Mouse (Mus musculus) thymus, adult 2 months (tissue): ENCODE measurements around the gene Arhgap27. TPM values are rescaled to one million over a fixed set of nuclear protein-coding genes. Genes with fewer than 3 reads are reported as not detected.

Experiments used
- DNase-seq: peaks from one replicate; pipeline ENCODE4 v3.0.0; 2021
- H3K27ac ChIP-seq: fragments of 200-500 bp; 2 replicates; pipeline ENCODE4 v1.5.1; 2012; ENCODE audit warnings: low read length, control low read depth; ENCODE audit not compliant: control insufficient read depth, insufficient read depth
- H3K27me3 ChIP-seq: fragments of 200-500 bp; 2 replicates; pipeline ENCODE4 v1.6.1; 2012; ENCODE audit warnings: mild to moderate bottlenecking, low read length, moderate library complexity, mixed read lengths; ENCODE audit not compliant: control insufficient read depth, insufficient read depth
- H3K36me3 ChIP-seq: fragments of 200-500 bp; 2 replicates; pipeline ENCODE4 v1.6.1; 2012; ENCODE audit warnings: mild to moderate bottlenecking, low read length, moderate library complexity; ENCODE audit not compliant: control insufficient read depth, insufficient read depth
- H3K4me1 ChIP-seq: fragments of 200-500 bp; replicated peaks from 2 replicates; pipeline ENCODE4 v1.6.1; 2012; ENCODE audit warnings: low read length; ENCODE audit not compliant: control insufficient read depth, insufficient read depth
- H3K4me3 ChIP-seq: fragments of 200-500 bp; 2 replicates; pipeline ENCODE4 v1.5.1; 2012; ENCODE audit warnings: mild to moderate bottlenecking, low read length, control low read depth, moderate library complexity; ENCODE audit not compliant: control insufficient read depth, insufficient read depth
- CTCF ChIP-seq: fragments of 200-500 bp; IDR thresholded peaks from 2 replicates; pipeline ENCODE4 v1.5.1; 2012; ENCODE audit warnings: mild to moderate bottlenecking, control low read depth, low read length, moderate library complexity, borderline replicate concordance; ENCODE audit not compliant: control insufficient read depth, poor library complexity, insufficient read depth; ENCODE audit errors: extremely low read depth
- POLR2A ChIP-seq: fragments of 200-500 bp; IDR thresholded peaks from 2 replicates; pipeline ENCODE4 v1.6.1; 2012; ENCODE audit warnings: mild to moderate bottlenecking, low read length, control low read depth, moderate library complexity; ENCODE audit not compliant: control insufficient read depth, poor library complexity, insufficient read depth; ENCODE audit errors: extremely low read depth
- WGBS: fragments of 180-500 bp; shearing (Covaris S2); methylation state at CpG from one replicate; pipeline ENCODE4 v1.1.7; 2018; 5-methylcytosine and 5-hydroxymethylcytosine counted together
- polyA plus RNA-seq: library from polyadenylated mRNA; depleted of rRNA; stranded (reverse); fragments of >200 nt; gene quantifications from 2 replicates; pipeline ENCODE4 v1.2.3, GENCODE M21; 2012

The Arhgap27 gene
- polyA plus RNA-seq, 1 experiment = 124 TPM

DNA sequence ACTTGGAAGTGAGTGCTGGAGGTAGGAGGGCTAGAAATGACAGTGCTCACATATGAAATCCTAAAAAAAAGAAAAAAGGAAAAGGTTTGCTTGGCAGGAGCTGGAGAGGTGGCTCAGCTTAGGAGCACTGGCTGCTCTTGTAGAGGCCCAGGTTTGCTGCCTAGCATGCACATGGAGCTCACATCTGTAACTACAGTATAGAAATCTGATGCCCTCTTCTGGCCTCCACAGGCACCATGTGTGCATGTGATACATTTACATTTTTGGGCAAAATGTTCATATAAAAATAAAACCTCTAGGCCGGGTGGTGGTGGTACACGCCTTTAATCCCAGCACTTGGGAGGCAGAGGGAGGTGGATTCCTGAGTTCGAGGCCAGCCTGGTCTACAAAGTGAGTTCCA is 35.6 kb upstream of the Arhgap27 start:
- Histone ChIP-seq H3K27me3 (no peaks in the 10 kb centered on the region), H3K27ac (no peak overlapping the region), H3K4me3 (no peak overlapping the region), H3K36me3 (peaks cover 29% of the 10 kb centered on the region), H3K4me1 (no peaks in the 10 kb centered on the region)
- TF ChIP-seq CTCF = no peak
- no peak for TF ChIP-seq POLR2A
- 78% methylated on average over 3 of the region's 3 CpGs for WGBS
- peak; percentile 27 for DNase-seq

DNA sequence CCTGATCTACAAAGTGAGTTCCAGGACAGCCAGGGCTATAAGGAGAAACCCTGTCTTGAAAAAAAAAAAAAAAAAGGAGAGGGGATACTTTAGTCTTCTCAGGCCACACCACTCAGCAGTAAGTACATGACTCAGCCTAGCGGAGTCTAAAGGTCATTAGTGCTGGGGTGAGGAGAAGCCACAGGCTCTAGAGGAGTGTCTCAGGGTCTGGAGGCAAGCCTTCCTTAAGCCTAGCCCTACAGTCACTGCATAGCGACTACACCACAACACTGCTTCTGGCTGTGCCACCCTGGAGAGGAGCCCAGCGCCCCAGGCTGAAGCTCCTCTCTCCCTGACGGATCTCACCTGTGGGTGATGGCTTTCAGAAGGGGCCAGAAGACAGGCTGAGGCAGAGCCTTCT is 33.2 kb upstream of the Arhgap27 start:
- no peaks in the 10 kb centered on the region for H3K27me3 ChIP-seq
- 94% methylated on average over 4 of the region's 4 CpGs for WGBS
- H3K27ac ChIP-seq = no peak overlapping the region
- DNase-seq = no peak
- H3K4me3 ChIP-seq = no peak overlapping the region
- peaks cover 42% of the 10 kb centered on the region for H3K36me3 ChIP-seq
- TF ChIP-seq POLR2A (no peak), CTCF (no peak)
- no peaks in the 10 kb centered on the region for H3K4me1 ChIP-seq

DNA sequence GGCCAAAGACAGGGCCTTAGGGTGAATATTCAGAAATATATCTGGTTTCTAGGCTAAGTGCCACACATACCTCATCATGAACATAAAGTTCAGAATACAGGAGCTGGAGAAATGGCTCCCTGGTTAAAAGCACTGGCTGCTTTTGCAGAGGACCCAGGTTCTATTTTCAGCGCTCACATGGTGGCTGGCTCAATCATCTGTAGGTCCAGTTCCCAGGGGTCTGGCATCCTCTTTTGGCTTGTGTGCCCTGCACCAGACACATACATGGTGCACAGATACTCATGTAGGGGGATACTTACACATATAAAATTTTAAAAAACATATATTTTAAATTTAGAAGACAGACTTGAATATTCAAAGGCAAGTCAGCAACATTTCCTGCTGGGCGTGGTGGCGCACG is 32.7 kb upstream of the Arhgap27 start:
- no peaks in the 10 kb centered on the region for H3K4me1 ChIP-seq
- no peak for DNase-seq
- no peak overlapping the region for H3K27ac ChIP-seq
- WGBS = 99% methylated on average over 4 of the region's 4 CpGs
- no peaks in the 10 kb centered on the region for H3K27me3 ChIP-seq
- TF ChIP-seq CTCF (no peak), POLR2A (no peak)
- no peak overlapping the region for H3K4me3 ChIP-seq
- peaks cover 42% of the 10 kb centered on the region for H3K36me3 ChIP-seq

DNA sequence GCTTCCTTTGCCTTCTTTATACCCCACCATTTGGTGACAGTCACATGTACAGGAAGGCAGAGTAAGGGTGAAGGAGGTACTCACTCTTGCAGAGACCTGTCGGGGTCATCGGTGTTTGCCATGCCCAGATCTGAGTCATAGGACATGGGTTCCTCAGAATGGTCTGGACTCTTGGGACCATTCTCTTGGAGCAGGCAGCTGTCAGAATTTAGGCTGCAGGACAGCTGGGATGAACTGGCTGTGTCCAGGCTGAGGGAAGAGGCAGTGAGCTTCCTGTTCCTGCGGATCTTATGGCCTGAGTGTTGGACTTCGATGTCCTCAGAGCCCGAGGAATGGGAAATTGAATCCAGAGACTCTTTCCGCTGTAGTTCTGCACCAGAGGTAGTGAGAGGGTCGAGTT is 31.1 kb upstream of the Arhgap27 start:
- H3K27me3 ChIP-seq = no peaks in the 10 kb centered on the region
- no peak for DNase-seq
- no peaks in the 10 kb centered on the region for H3K4me1 ChIP-seq
- H3K36me3 ChIP-seq = peaks cover 42% of the 10 kb centered on the region
- 94% methylated on average over 7 of the region's 7 CpGs for WGBS
- H3K27ac ChIP-seq = no peak overlapping the region
- H3K4me3 ChIP-seq = no peak overlapping the region
- no peak for TF ChIP-seq CTCF
- TF ChIP-seq POLR2A = no peak

DNA sequence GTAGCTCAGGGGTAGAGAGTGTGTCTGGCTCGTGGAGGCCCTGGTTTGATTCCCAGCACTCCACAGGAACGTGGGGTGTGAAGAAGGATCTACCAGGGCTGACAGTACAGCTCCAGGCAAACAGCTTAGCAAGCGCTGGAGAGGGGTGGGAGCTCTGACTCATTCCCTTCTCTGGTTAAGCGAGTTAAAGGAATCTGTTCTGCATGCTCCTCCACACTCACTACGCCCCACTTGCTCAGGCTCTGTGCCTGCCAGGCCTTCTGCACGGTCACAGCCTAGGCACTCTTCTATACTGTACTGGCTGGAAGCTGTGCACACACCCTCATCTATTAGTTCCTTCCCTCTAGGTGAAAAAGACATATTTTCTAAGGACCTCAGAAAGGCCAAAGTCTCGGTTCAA is 30.5 kb upstream of the Arhgap27 start:
- no peak for DNase-seq
- Histone ChIP-seq H3K27ac (no peak overlapping the region), H3K4me1 (no peaks in the 10 kb centered on the region), H3K36me3 (peaks cover 42% of the 10 kb centered on the region), H3K4me3 (no peak overlapping the region), H3K27me3 (no peaks in the 10 kb centered on the region)
- WGBS = over 99% methylated on average over 7 of the region's 7 CpGs
- TF ChIP-seq POLR2A = no peak
- no peak for TF ChIP-seq CTCF

DNA sequence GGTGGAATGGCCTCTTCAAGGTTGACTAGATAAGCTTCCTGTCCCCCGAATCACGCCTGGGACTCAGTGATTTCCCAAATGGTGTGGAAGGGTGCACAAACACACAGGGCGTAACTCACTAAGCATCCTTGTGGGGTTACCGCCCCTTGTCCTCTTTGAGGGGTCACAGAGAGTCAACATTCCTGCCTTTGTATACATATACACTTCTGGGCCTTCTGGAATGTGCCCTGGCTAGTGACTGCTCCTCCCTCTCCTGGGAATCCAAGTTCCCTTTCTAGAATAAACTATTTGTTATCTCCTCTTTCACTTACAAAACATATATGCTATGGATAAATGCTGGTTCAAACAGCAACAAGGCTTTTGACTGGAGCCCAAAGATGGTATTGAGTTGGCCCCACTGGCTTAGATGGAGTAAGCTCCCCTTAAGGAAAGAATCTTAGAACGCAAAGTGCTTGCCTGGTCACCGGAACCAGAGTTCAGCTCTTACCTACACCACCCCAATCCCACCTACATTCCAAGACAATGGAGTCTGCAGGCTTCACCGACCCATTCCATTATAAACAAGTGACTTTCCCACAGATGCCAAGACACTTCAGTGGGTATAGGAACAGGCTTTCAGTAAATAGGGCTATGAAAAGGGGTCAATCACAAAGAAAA is 24.5 kb upstream of the Arhgap27 start:
- H3K4me3 ChIP-seq = no peak overlapping the region
- no peaks in the 10 kb centered on the region for H3K4me1 ChIP-seq
- H3K27me3 ChIP-seq = no peaks in the 10 kb centered on the region
- TF ChIP-seq CTCF = no peak
- no peak for TF ChIP-seq POLR2A
- 92% methylated on average over 7 of the region's 7 CpGs for WGBS
- no peak overlapping the region for H3K27ac ChIP-seq
- no peak for DNase-seq
- peaks cover 19% of the 10 kb centered on the region for H3K36me3 ChIP-seq

DNA sequence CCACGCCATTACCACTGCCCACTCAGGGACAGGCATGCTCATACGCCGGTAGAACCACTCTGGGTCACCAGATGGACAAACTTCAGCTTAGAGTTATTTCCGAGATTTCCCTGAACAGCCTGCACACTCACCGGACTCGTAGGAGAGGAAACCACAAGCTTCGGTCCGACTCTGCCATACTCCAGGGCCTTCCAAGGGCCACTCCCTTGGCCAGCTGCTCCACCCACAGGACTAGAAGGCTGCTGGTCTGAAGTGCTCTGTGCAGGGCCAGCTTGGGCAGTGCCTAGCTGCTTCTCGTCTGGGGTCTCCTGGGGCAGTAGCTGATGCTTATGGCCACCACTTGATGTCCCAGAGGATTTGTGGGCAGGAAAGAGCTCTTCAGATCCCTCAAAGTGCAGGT is 23.3 kb upstream of the Arhgap27 start:
- Histone ChIP-seq H3K4me1 (peaks cover 5% of the 10 kb centered on the region; the same call in 1 of the 2 replicates), H3K36me3 (peaks cover 15% of the 10 kb centered on the region), H3K27me3 (no peaks in the 10 kb centered on the region), H3K4me3 (no peak overlapping the region), H3K27ac (no peak overlapping the region)
- DNase-seq = no peak
- 96% methylated on average over 9 of the region's 9 CpGs for WGBS
- TF ChIP-seq CTCF (no peak), POLR2A (no peak)
